Mouse (Mus musculus) liver, embryonic 13.5 days (tissue): ENCODE results near the gene Fntb. TPM values are rescaled to one million over a fixed set of nuclear protein-coding genes. Genes with fewer than 3 reads are reported as not detected.

Source experiments
- ATAC-seq: fragments of 200-750 bp; cut with Nextera tagmentation; 2 replicates; pipeline ENCODE4 v1.8.0; 2017; ENCODE audit warnings: low read depth, mild to moderate bottlenecking, moderate number of reproducible peaks, moderate library complexity
- DNase-seq: peaks from one replicate; pipeline ENCODE4 v3.0.0; 2022
- H3K27ac ChIP-seq: fragments of 300-500 bp; sonication (generic); 2 replicates; pipeline ENCODE4 v1.5.1; 2015; ENCODE audit warnings: moderate library complexity, mild to moderate bottlenecking, inconsistent platforms
- H3K27me3 ChIP-seq: fragments of 300-500 bp; sonication (generic); 2 replicates; pipeline ENCODE4 v1.6.1; 2015; ENCODE audit warnings: mild to moderate bottlenecking, inconsistent platforms
- H3K36me3 ChIP-seq: fragments of 300-500 bp; sonication (generic); 2 replicates; pipeline ENCODE4 v1.6.1; 2015; ENCODE audit warnings: mild to moderate bottlenecking, inconsistent platforms
- H3K4me1 ChIP-seq: fragments of 300-500 bp; sonication (generic); replicated peaks from 2 replicates; pipeline ENCODE4 v1.6.1; 2015; ENCODE audit warnings: inconsistent platforms
- H3K4me2 ChIP-seq: fragments of 300-500 bp; sonication (generic); 2 replicates; pipeline ENCODE4 v1.6.1; 2015; ENCODE audit warnings: inconsistent platforms, mild to moderate bottlenecking, moderate library complexity
- H3K4me3 ChIP-seq: fragments of 300-500 bp; sonication (generic); replicated peaks from 2 replicates; pipeline ENCODE4 v1.5.1; 2015; ENCODE audit warnings: mild to moderate bottlenecking, inconsistent platforms
- H3K9ac ChIP-seq: fragments of 300-500 bp; sonication (generic); 2 replicates; pipeline ENCODE4 v1.6.1; 2015; ENCODE audit warnings: mild to moderate bottlenecking, inconsistent platforms
- H3K9me3 ChIP-seq: fragments of 300-500 bp; sonication (generic); replicated peaks from 2 replicates; pipeline ENCODE4 v1.6.1; 2016; ENCODE audit warnings: inconsistent platforms
- WGBS: fragments of 180-500 bp; shearing (Covaris S2); methylation state at CpG from one replicate; pipeline ENCODE4 v1.1.7; 2015; ENCODE audit not compliant: insufficient replicate concordance; 5-methylcytosine and 5-hydroxymethylcytosine counted together
- polyA plus RNA-seq: library from polyadenylated mRNA; unstranded; fragments of >200 nt; fragmentation: Nextera tagmentation; extraction: Ambion mirVana; gene quantifications from 2 replicates; pipeline ENCODE4 v1.2.1, GENCODE M21; 2015

The Fntb gene
- polyA plus RNA-seq, 1 experiment from 2014 or later: 22.2 TPM

GRCm38 (mm10) chr12:76872767-76873316 is 107.5 kb downstream of the Fntb start:
- 71% methylated on average over 7 of the region's 7 CpGs for WGBS
- H3K36me3 ChIP-seq: peaks cover 20% of the 10 kb centered on the region

DNA sequence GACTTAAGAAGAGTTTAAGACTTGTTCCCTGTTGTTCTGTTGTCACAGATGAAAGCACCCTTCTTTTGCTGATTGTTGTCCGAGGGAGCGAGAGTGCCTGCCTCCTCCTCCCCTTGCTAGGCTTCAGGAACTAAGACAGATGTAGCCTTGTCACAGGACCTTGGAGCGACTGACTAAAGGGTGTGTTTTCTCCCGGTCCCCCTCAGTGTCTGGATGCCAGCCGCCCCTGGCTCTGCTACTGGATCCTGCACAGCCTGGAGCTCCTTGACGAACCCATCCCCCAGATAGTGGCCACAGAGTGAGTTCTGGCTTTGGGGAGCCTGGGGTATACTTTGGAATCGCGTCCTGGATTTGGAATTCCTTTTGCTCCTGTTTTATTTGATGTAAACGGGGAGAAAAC is 109.4 kb downstream of the Fntb start:
- Histone ChIP-seq H3K4me1 (no peaks in the 10 kb centered on the region), H3K9ac (no peak overlapping the region), H3K36me3 (peaks cover 20% of the 10 kb centered on the region), H3K27me3 (no peaks in the 10 kb centered on the region), H3K4me3 (no peak overlapping the region), H3K27ac (no peak overlapping the region), H3K4me2 (no peak overlapping the region), H3K9me3 (no peaks in the 10 kb centered on the region)
- 72% methylated on average over 9 of the region's 9 CpGs for WGBS
- DNase-seq (no peak), ATAC-seq (no peak)

More at GRCm38 (mm10) chr12:76872767-76873316, 107.5 kb downstream of the Fntb start:
- Histone ChIP-seq H3K9ac (no peak overlapping the region), H3K4me3 (no peak overlapping the region), H3K4me1 (no peaks in the 10 kb centered on the region), H3K27me3 (no peaks in the 10 kb centered on the region), H3K27ac (no peak overlapping the region), H3K4me2 (no peak overlapping the region), H3K9me3 (no peaks in the 10 kb centered on the region)
- DNase-seq (no peak), ATAC-seq (no peak)

DNA sequence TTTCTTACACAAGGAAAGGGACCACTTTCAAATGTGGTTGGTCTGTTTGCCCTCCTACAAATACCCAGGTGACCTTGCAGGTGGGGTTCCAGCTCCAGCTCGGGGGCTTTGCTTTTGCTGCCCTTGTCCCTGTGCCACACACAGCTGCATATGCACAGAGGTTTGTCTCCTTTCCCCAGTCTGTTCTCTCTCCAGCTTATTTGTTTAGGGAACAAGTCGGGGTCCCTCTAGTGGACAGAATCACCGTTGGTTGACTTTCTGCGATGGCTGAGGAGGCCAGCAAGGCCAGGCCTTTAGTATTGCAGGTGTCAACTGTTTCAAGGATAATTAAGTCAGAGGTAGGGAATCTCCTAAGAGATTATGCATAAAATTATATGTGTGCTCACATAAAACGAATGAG is 113.9 kb downstream of the Fntb start:
- Histone ChIP-seq H3K4me3 (no peak overlapping the region), H3K36me3 (peaks cover 8% of the 10 kb centered on the region), H3K27ac (no peak overlapping the region), H3K27me3 (no peaks in the 10 kb centered on the region), H3K9me3 (no peaks in the 10 kb centered on the region), H3K9ac (no peak overlapping the region), H3K4me2 (no peak overlapping the region), H3K4me1 (no peaks in the 10 kb centered on the region)
- WGBS: 13% methylated on average over 5 of the region's 5 CpGs
- DNase-seq (peak; percentile 23), ATAC-seq (no peak)

DNA sequence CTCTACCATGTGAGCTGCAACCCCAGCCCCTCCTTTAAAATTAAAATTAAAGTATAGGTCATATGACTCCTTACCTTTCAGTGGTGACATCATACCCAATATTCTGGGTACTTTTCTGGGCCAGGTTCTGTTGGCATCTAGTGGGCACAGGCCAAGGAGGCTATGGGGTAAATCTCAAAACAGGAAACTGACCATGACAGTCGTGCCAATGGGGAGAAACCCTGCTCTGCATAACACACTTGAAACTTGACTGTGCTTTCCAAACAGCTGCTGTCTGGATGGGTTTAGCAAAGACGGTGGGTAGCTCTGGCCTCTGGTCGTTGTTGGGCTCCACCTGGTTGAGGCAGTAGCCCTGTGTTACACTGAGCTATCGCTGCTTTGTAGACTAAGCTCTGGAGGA is 114.7 kb downstream of the Fntb start:
- no peak overlapping the region for H3K4me2 ChIP-seq
- H3K4me3 ChIP-seq: no peak overlapping the region
- no peak overlapping the region for H3K9ac ChIP-seq
- H3K27ac ChIP-seq: no peak overlapping the region
- no peaks in the 10 kb centered on the region for H3K9me3 ChIP-seq
- DNase-seq (no peak), ATAC-seq (no peak)
- H3K27me3 ChIP-seq: no peaks in the 10 kb centered on the region
- H3K36me3 ChIP-seq: peaks cover 7% of the 10 kb centered on the region
- WGBS: 85% methylated on average over 4 of the region's 4 CpGs
- no peaks in the 10 kb centered on the region for H3K4me1 ChIP-seq

DNA sequence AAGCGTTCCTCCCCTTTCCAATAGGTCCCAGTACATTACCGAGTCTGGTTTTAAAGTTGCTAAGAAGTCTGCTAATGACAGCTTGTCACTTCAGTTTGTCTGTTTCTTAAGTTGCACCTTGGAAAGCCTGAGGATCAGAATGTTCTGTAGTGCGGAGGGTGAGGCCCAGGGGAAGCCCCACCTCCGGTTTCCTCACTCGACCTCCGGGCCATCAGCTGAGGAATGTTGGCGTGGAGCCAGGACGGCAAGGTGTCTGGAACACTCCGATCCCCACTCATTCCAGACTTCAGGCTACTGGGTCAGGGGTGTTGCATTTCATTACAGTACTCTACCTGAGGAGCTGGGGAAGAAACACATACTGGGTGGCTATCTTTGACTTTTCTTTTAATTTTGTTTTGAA is 118.4 kb downstream of the Fntb start:
- Histone ChIP-seq H3K27me3 (no peaks in the 10 kb centered on the region), H3K4me1 (no peaks in the 10 kb centered on the region), H3K27ac (no peak overlapping the region), H3K36me3 (peaks cover 10% of the 10 kb centered on the region; the same call in 1 of the 2 replicates), H3K9ac (no peak overlapping the region), H3K9me3 (no peaks in the 10 kb centered on the region), H3K4me3 (no peak overlapping the region), H3K4me2 (no peak overlapping the region)
- DNase-seq (no peak), ATAC-seq (no peak)
- 77% methylated on average over 9 of the region's 9 CpGs for WGBS

GRCm38 (mm10) chr12:76885103-76885502 is 119.7 kb downstream of the Fntb start:
- H3K9me3 ChIP-seq: no peaks in the 10 kb centered on the region
- WGBS: 72% methylated on average over 4 of the region's 4 CpGs
- H3K4me3 ChIP-seq: no peak overlapping the region
- no peak overlapping the region for H3K9ac ChIP-seq
- DNase-seq: no peak
- peaks cover 7% of the 10 kb centered on the region for H3K4me1 ChIP-seq
- H3K27me3 ChIP-seq: no peaks in the 10 kb centered on the region
- peaks cover 14% of the 10 kb centered on the region; the same call in 1 of the 2 replicates for H3K36me3 ChIP-seq
- H3K27ac ChIP-seq: no peak overlapping the region
- no peak for ATAC-seq
- H3K4me2 ChIP-seq: no peak overlapping the region

- Histone ChIP-seq H3K4me2 (no peak overlapping the region), H3K27me3 (no peaks in the 10 kb centered on the region), H3K9me3 (no peaks in the 10 kb centered on the region), H3K36me3 (peaks cover 18% of the 10 kb centered on the region; the same call in 1 of the 2 replicates), H3K4me3 (no peak overlapping the region), H3K9ac (no peak overlapping the region), H3K4me1 (peaks cover 7% of the 10 kb centered on the region), H3K27ac (no peak overlapping the region)
- DNase-seq (no peak), ATAC-seq (no peak)
- 59% methylated on average over 7 of the region's 7 CpGs for WGBS
These were observed 121.4 kb downstream of the Fntb start for GRCm38 (mm10) chr12:76886826-76887225.

DNA sequence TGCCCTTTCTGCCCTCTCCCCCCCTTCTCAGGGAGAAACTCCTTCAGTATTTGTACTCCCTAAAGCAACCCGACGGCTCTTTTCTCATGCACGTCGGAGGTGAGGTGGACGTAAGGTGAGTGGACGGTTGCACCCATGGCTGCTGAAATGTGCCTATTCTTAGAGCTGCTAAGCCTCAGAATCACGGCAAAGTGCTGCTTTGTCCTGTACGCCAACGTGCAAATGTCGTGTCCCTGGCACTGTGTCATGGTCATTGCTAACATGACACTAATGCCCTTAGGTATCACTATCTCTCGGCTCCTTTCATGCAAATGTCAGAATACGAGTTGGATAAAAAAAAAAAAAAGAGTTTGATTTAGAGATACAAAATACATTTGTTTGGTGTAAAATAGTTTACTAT is 122.6 kb downstream of the Fntb start:
- H3K27ac ChIP-seq: no peak overlapping the region
- H3K27me3 ChIP-seq: no peaks in the 10 kb centered on the region
- no peak overlapping the region for H3K4me2 ChIP-seq
- WGBS: 88% methylated on average over 12 of the region's 12 CpGs
- no peak for DNase-seq
- H3K36me3 ChIP-seq: peaks cover 26% of the 10 kb centered on the region; the same call in 1 of the 2 replicates
- peaks cover 7% of the 10 kb centered on the region for H3K4me1 ChIP-seq
- no peak for ATAC-seq
- no peak overlapping the region for H3K9ac ChIP-seq
- H3K4me3 ChIP-seq: no peak overlapping the region
- no peaks in the 10 kb centered on the region for H3K9me3 ChIP-seq

DNA sequence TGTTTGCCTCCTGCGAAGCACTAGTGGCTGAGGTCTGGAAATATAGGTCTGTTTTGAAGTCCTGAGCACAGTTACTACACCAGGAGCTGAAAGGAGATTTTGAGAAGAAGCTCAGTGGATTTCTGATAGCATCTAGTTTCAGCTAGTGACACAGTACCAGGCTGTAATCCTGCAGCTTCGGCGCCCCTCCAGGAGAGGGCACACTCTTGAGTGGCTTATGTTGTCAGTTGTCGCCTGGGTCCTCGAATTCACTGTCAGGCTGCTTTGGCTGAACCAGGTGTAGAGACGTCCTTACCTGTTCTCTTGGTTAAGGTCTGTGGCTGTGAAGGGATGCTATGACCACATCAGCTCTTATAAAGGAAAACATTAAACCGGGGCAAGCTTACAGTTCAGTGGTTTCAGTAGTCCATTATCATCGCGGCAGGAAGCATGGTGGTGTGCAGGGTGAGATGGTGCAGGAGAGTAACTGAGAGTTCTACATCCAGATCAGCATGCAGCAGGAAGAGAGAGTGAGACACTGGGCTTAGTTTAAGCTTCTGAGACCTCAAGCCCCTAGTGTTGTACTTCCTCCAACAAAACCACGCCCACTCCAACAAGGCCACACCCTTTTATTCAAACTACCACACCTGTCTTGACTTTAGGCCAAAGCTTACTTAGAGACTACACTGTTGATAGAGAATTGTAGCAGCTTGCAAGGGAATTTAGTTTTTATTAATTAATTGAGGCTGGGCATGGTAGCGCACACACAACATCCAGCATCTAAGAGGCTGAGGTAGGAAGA is 124.2 kb downstream of the Fntb start:
- DNase-seq (no peak), ATAC-seq (peak; percentile 37; the same call in 1 of the 2 replicates)
- no peaks in the 10 kb centered on the region for H3K27me3 ChIP-seq
- no peak overlapping the region for H3K27ac ChIP-seq
- H3K36me3 ChIP-seq: peaks cover 26% of the 10 kb centered on the region; the same call in 1 of the 2 replicates
- WGBS: 78% methylated on average over 11 of the region's 11 CpGs
- H3K9ac ChIP-seq: no peak overlapping the region
- no peaks in the 10 kb centered on the region for H3K9me3 ChIP-seq
- no peak overlapping the region for H3K4me2 ChIP-seq
- no peak overlapping the region for H3K4me3 ChIP-seq
- peaks cover 11% of the 10 kb centered on the region for H3K4me1 ChIP-seq

DNA sequence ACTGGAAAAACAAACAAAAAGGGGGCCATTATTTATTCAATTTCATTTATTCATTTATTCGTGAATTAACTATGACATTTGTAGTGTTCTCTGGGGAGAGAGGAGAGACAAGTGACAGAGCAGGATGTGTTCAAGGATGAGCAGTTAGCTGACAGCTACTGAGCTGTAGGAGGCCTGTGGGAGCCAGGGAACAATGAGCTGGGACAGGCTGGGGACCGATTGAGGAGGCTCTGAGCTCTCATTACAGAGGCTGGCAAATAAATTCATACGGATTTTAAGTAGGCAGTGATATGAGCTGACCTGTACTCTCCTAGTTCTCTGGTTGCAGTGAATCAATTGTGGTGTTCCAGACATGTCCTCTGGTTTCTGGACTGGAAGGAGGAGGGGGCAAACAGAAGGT is 125.8 kb downstream of the Fntb start:
- H3K36me3 ChIP-seq: peaks cover 26% of the 10 kb centered on the region; the same call in 1 of the 2 replicates
- DNase-seq (no peak), ATAC-seq (no peak)
- no peak overlapping the region for H3K9ac ChIP-seq
- H3K9me3 ChIP-seq: no peaks in the 10 kb centered on the region
- no peak overlapping the region for H3K4me2 ChIP-seq
- H3K4me3 ChIP-seq: no peak overlapping the region
- H3K4me1 ChIP-seq: peaks cover 16% of the 10 kb centered on the region
- WGBS: 80% methylated on average over 3 of the region's 3 CpGs
- H3K27me3 ChIP-seq: no peaks in the 10 kb centered on the region
- no peak overlapping the region for H3K27ac ChIP-seq

DNA sequence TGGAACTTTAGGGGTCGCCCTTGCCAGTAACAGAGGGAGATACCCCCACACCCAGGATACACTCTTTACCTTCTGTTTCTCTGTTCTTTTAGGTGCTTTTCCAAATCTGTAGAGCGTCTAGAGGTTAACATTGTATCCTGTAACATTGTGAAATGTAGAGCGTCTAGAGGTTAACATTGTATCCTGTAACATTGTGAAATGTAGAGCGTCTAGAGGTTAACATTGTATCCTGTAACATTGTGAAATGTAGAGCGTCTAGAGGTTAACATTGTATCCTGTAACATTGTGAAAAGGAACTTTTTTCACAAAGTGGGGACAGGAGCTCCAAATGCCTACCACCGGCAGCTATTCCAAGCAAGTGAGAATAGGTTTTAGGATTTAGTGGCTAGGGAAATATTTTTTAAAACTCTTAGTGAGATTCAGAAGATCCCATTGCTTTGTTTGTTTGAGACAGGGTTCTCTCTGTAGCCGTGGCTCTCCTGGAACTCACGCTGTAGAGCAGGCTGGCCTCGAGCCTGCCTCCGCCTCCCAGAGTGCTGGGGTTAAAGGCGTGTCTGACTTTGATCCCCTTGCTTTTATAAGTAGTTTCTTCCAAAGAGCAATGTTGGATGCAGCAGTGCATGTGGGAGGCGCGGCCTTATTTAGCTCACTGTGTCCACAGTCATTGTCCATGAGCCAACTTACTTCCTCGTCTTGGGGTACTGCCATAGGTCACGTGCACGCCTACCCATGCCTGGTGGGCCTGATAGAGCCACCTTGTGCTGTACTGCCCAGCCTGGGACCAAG is 127.7 kb downstream of the Fntb start:
- ATAC-seq: no peak

More for the DNA sequence above, 127.7 kb downstream of the Fntb start:
- H3K27ac ChIP-seq: no peak overlapping the region
- H3K4me3 ChIP-seq: no peak overlapping the region
- no peak overlapping the region for H3K4me2 ChIP-seq
- H3K9me3 ChIP-seq: no peaks in the 10 kb centered on the region
- DNase-seq: no peak
- no peaks in the 10 kb centered on the region for H3K27me3 ChIP-seq
- H3K4me1 ChIP-seq: peaks cover 16% of the 10 kb centered on the region
- no peak overlapping the region for H3K9ac ChIP-seq
- H3K36me3 ChIP-seq: peaks cover 30% of the 10 kb centered on the region
- 86% methylated on average over 16 of the region's 16 CpGs for WGBS
